Mouse (Mus musculus) heart, adult 9 months (tissue): Measurements from ENCODE around the gene Rnf133.

Experiments used
- DNase-seq, 2 experiments: peaks; one replicate each; pipeline ENCODE4 v3.0.0; 2022; ENCODE audit warnings: low spot score in 2 of 2

Rnf133 gene

GRCm38 (mm10) chr6:23650205-23650604 is at the start of gene Rnf133:
TSS of gene Rnf133 (minus strand) at chr6:23650305.
- no peak for DNase-seq

GRCm38 (mm10) chr6:23678172-23678571 is 28.1 kb upstream of the Rnf133 start:
- DNase-seq: no peak

GRCm38 (mm10) chr6:23655036-23655435 is 4.9 kb upstream of the Rnf133 start, which contains the start of gene Rnf148:
TSS of gene Rnf148 (minus strand) at chr6:23655136.
- no peak for DNase-seq

- DNase-seq: no peak
Measured at GRCm38 (mm10) chr6:23648732-23649131, 1.4 kb downstream of the Rnf133 start.

- peak; percentile 16 to 36 for DNase-seq
Measured at GRCm38 (mm10) chr6:23647627-23648247, 2.4 kb downstream of the Rnf133 start.

GRCm38 (mm10) chr6:23637081-23637480 is 13.0 kb downstream of the Rnf133 start:
- DNase-seq: no peak

GRCm38 (mm10) chr6:23635208-23635607 is 14.9 kb downstream of the Rnf133 start:
- no peak for DNase-seq

- no peak for DNase-seq
Measured at GRCm38 (mm10) chr6:23634016-23634415, 16.1 kb downstream of the Rnf133 start.

- no peak for DNase-seq
Measured at GRCm38 (mm10) chr6:23630465-23630864, 19.6 kb downstream of the Rnf133 start.
